Mouse (Mus musculus) midbrain, embryonic 15.5 days (tissue): ENCODE data around the gene Blzf1. TPM values are rescaled to one million over a fixed set of nuclear protein-coding genes. Genes with fewer than 3 reads are reported as not detected.

ENCODE experiments used
- ATAC-seq: fragments of 200-750 bp; cut with Nextera tagmentation; replicated peaks from 2 replicates; pipeline ENCODE4 v1.8.0; 2017; ENCODE audit warnings: moderate TSS enrichment
- H3K27ac ChIP-seq: fragments of 300-500 bp; sonication (generic); 2 replicates; pipeline ENCODE4 v1.5.1; 2015; ENCODE audit warnings: mild to moderate bottlenecking, inconsistent platforms
- H3K27me3 ChIP-seq: fragments of 300-500 bp; sonication (generic); replicated peaks from 2 replicates; pipeline ENCODE4 v1.6.1; 2015; ENCODE audit warnings: inconsistent platforms
- H3K36me3 ChIP-seq: fragments of 300-500 bp; sonication (generic); replicated peaks from 2 replicates; pipeline ENCODE4 v1.6.1; 2015; ENCODE audit warnings: inconsistent platforms
- H3K4me1 ChIP-seq: fragments of 300-500 bp; sonication (generic); 2 replicates; pipeline ENCODE4 v1.6.1; 2015; ENCODE audit warnings: inconsistent platforms
- H3K4me2 ChIP-seq: fragments of 300-500 bp; sonication (generic); 2 replicates; pipeline ENCODE4 v1.6.1; 2015; ENCODE audit warnings: inconsistent platforms, mild to moderate bottlenecking, moderate library complexity
- H3K4me3 ChIP-seq: fragments of 300-500 bp; sonication (generic); 2 replicates; pipeline ENCODE4 v1.5.1; 2015; ENCODE audit warnings: mild to moderate bottlenecking, inconsistent platforms
- H3K9ac ChIP-seq: fragments of 300-500 bp; sonication (generic); 2 replicates; pipeline ENCODE4 v1.6.1; 2015; ENCODE audit warnings: mild to moderate bottlenecking, inconsistent platforms
- H3K9me3 ChIP-seq: fragments of 300-500 bp; sonication (generic); 2 replicates; pipeline ENCODE4 v1.6.1; 2016; ENCODE audit warnings: inconsistent platforms
- WGBS: fragments of 180-500 bp; shearing (Covaris S2); methylation state at CpG from one replicate; pipeline ENCODE4 v1.1.7; 2015; ENCODE audit warnings: mixed read lengths; 5-methylcytosine and 5-hydroxymethylcytosine counted together
- polyA plus RNA-seq: library from polyadenylated mRNA; unstranded; fragments of >200 nt; fragmentation: Nextera tagmentation; extraction: Ambion mirVana; gene quantifications from 2 replicates; pipeline ENCODE4 v1.2.1, GENCODE M21; 2015

Blzf1 gene
- polyA plus RNA-seq, 1 experiment from 2014 or later: 30.0 TPM

- Histone ChIP-seq H3K4me1 (no peaks in the 10 kb centered on the region), H3K36me3 (peaks cover 13% of the 10 kb centered on the region), H3K9me3 (no peaks in the 10 kb centered on the region), H3K4me2 (no peak overlapping the region), H3K27ac (no peak overlapping the region), H3K9ac (no peak overlapping the region), H3K4me3 (no peak overlapping the region), H3K27me3 (no peaks in the 10 kb centered on the region)
- WGBS: 63% methylated on average over 15 of the region's 15 CpGs
- ATAC-seq: no peak
Observed at GRCm38 (mm10) chr1:164287406-164287805, 19.9 kb downstream of the Blzf1 start.

GRCm38 (mm10) chr1:164284007-164284406 lies 23.3 kb downstream of the Blzf1 start:
- Histone ChIP-seq H3K27ac (no peak overlapping the region), H3K27me3 (no peaks in the 10 kb centered on the region), H3K4me3 (no peak overlapping the region), H3K9ac (no peak overlapping the region), H3K4me1 (no peaks in the 10 kb centered on the region), H3K9me3 (no peaks in the 10 kb centered on the region), H3K4me2 (no peak overlapping the region), H3K36me3 (no peaks in the 10 kb centered on the region; the same call in 1 of the 2 replicates)
- WGBS: 90% methylated on average over 3 of the region's 3 CpGs
- no peak for ATAC-seq

GRCm38 (mm10) chr1:164279332-164279731 lies 28.0 kb downstream of the Blzf1 start:
- Histone ChIP-seq H3K9ac (no peak overlapping the region), H3K4me3 (no peak overlapping the region), H3K36me3 (no peaks in the 10 kb centered on the region; the same call in 1 of the 2 replicates), H3K4me1 (no peaks in the 10 kb centered on the region), H3K27me3 (no peaks in the 10 kb centered on the region), H3K27ac (no peak overlapping the region), H3K4me2 (no peak overlapping the region), H3K9me3 (no peaks in the 10 kb centered on the region)
- no peak for ATAC-seq
- 76% methylated on average over 4 of the region's 4 CpGs for whole genome bisulfite sequencing

GRCm38 (mm10) chr1:164276552-164276951 lies 30.7 kb downstream of the Blzf1 start:
- H3K9ac ChIP-seq: no peak overlapping the region
- ATAC-seq: no peak
- H3K9me3 ChIP-seq: no peaks in the 10 kb centered on the region
- H3K36me3 ChIP-seq: no peaks in the 10 kb centered on the region
- no peaks in the 10 kb centered on the region for H3K27me3 ChIP-seq
- no peak overlapping the region for H3K4me2 ChIP-seq
- H3K27ac ChIP-seq: no peak overlapping the region
- no peaks in the 10 kb centered on the region for H3K4me1 ChIP-seq
- 93% methylated on average over 3 of the region's 3 CpGs for WGBS
- no peak overlapping the region for H3K4me3 ChIP-seq

GRCm38 (mm10) chr1:164275455-164275954 lies 31.8 kb downstream of the Blzf1 start, which contains the start of gene Ccdc181:
Gene Ccdc181 (plus strand): TSS chr1:164275585.
- Histone ChIP-seq H3K36me3 (no peaks in the 10 kb centered on the region), H3K4me2 (peak within 1 kb of the TSS; percentile 63), H3K27me3 (no peaks in the 10 kb centered on the region), H3K27ac (peak within 1 kb of the TSS; percentile 86), H3K4me1 (no peaks in the 10 kb centered on the region), H3K9ac (peak within 1 kb of the TSS; percentile 69), H3K4me3 (peak within 1 kb of the TSS; percentile 66), H3K9me3 (no peaks in the 10 kb centered on the region)
- WGBS: under 1% methylated on average over 31 of the region's 31 CpGs
- peak; percentile 100 for ATAC-seq

GRCm38 (mm10) chr1:164273659-164274058 lies 33.6 kb downstream of the Blzf1 start:
- ATAC-seq: no peak

GRCm38 (mm10) chr1:164270941-164271340 lies 36.3 kb downstream of the Blzf1 start:
- Histone ChIP-seq H3K9me3 (no peaks in the 10 kb centered on the region), H3K9ac (no peak overlapping the region), H3K27me3 (no peaks in the 10 kb centered on the region), H3K4me3 (no peak overlapping the region), H3K4me2 (no peak overlapping the region), H3K36me3 (no peaks in the 10 kb centered on the region), H3K4me1 (no peaks in the 10 kb centered on the region), H3K27ac (no peak overlapping the region)
- 87% methylated on average over 7 of the region's 7 CpGs for WGBS
- ATAC-seq: no peak

More at GRCm38 (mm10) chr1:164273659-164274058, 33.6 kb downstream of the Blzf1 start:
- Histone ChIP-seq H3K4me2 (no peak overlapping the region), H3K36me3 (no peaks in the 10 kb centered on the region), H3K9me3 (no peaks in the 10 kb centered on the region), H3K4me3 (no peak overlapping the region), H3K9ac (no peak overlapping the region), H3K4me1 (no peaks in the 10 kb centered on the region), H3K27me3 (no peaks in the 10 kb centered on the region), H3K27ac (no peak overlapping the region)
- 74% methylated on average over 6 of the region's 6 CpGs for WGBS

GRCm38 (mm10) chr1:164261553-164261952 lies 45.7 kb downstream of the Blzf1 start:
- whole genome bisulfite sequencing: 91% methylated on average over 7 of the region's 7 CpGs
- H3K27me3 ChIP-seq: no peaks in the 10 kb centered on the region

GRCm38 (mm10) chr1:164260171-164261028 lies 46.9 kb downstream of the Blzf1 start:
- H3K4me3 ChIP-seq: no peak overlapping the region
- no peak overlapping the region for H3K27ac ChIP-seq
- no peak overlapping the region for H3K9ac ChIP-seq
- H3K9me3 ChIP-seq: no peaks in the 10 kb centered on the region
- 89% methylated on average over 16 of the region's 16 CpGs for WGBS
- ATAC-seq: no peak
- H3K27me3 ChIP-seq: no peaks in the 10 kb centered on the region
- H3K4me1 ChIP-seq: no peaks in the 10 kb centered on the region
- H3K36me3 ChIP-seq: no peaks in the 10 kb centered on the region
- H3K4me2 ChIP-seq: no peak overlapping the region

More at GRCm38 (mm10) chr1:164261553-164261952, 45.7 kb downstream of the Blzf1 start:
- no peak overlapping the region for H3K4me3 ChIP-seq
- no peak overlapping the region for H3K4me2 ChIP-seq
- no peaks in the 10 kb centered on the region for H3K9me3 ChIP-seq
- H3K36me3 ChIP-seq: no peaks in the 10 kb centered on the region
- no peak for ATAC-seq
- no peak overlapping the region for H3K27ac ChIP-seq
- H3K4me1 ChIP-seq: no peaks in the 10 kb centered on the region
- H3K9ac ChIP-seq: no peak overlapping the region

GRCm38 (mm10) chr1:164254836-164255235 lies 52.5 kb downstream of the Blzf1 start:
- Histone ChIP-seq H3K4me2 (no peak overlapping the region), H3K4me3 (no peak overlapping the region), H3K27ac (no peak overlapping the region), H3K36me3 (no peaks in the 10 kb centered on the region), H3K9ac (no peak overlapping the region), H3K9me3 (no peaks in the 10 kb centered on the region), H3K4me1 (peaks cover 12% of the 10 kb centered on the region), H3K27me3 (no peaks in the 10 kb centered on the region)
- no peak for ATAC-seq
- 76% methylated on average over 3 of the region's 3 CpGs for WGBS

- ATAC-seq: no peak
Observed at GRCm38 (mm10) chr1:164252551-164252950, 54.7 kb downstream of the Blzf1 start.

GRCm38 (mm10) chr1:164251438-164251837 lies 55.9 kb downstream of the Blzf1 start:
- Histone ChIP-seq H3K4me3 (no peak overlapping the region), H3K4me2 (no peak overlapping the region), H3K27me3 (no peaks in the 10 kb centered on the region), H3K27ac (no peak overlapping the region), H3K4me1 (peaks cover 23% of the 10 kb centered on the region), H3K9me3 (no peaks in the 10 kb centered on the region), H3K9ac (no peak overlapping the region), H3K36me3 (no peaks in the 10 kb centered on the region)
- no peak for ATAC-seq
- WGBS: 93% methylated on average over 1 of the region's 1 CpGs

More at GRCm38 (mm10) chr1:164252551-164252950, 54.7 kb downstream of the Blzf1 start:
- H3K9ac ChIP-seq: no peak overlapping the region
- WGBS: 76% methylated on average over 5 of the region's 5 CpGs
- no peaks in the 10 kb centered on the region for H3K36me3 ChIP-seq
- H3K27me3 ChIP-seq: no peaks in the 10 kb centered on the region
- no peak overlapping the region for H3K4me3 ChIP-seq
- H3K27ac ChIP-seq: no peak overlapping the region
- peaks cover 22% of the 10 kb centered on the region for H3K4me1 ChIP-seq
- no peaks in the 10 kb centered on the region for H3K9me3 ChIP-seq
- H3K4me2 ChIP-seq: no peak overlapping the region
